Mouse (Mus musculus) hindbrain, embryonic 12.5 days (tissue): Measurements from ENCODE around the gene A130010J15Rik. TPM values are rescaled to one million over a fixed set of nuclear protein-coding genes. Genes with fewer than 3 reads are reported as not detected.
A peak's percentile ranks its signal among the peaks of the same experiment; 100 is the strongest.

Experiments
- ATAC-seq: fragments of 200-750 bp; cut with Nextera tagmentation; 2 replicates; pipeline ENCODE4 v1.8.0; 2017; ENCODE audit warnings: moderate TSS enrichment; ENCODE audit not compliant: low FRiP score
- H3K27ac ChIP-seq: fragments of 300-500 bp; sonication (generic); 2 replicates; pipeline ENCODE4 v1.5.1; 2016; ENCODE audit warnings: mild to moderate bottlenecking
- H3K27me3 ChIP-seq: fragments of 300-500 bp; sonication (generic); 2 replicates; pipeline ENCODE4 v1.6.1; 2016; ENCODE audit warnings: mild to moderate bottlenecking
- H3K36me3 ChIP-seq: fragments of 300-500 bp; sonication (generic); 2 replicates; pipeline ENCODE4 v1.6.1; 2016; ENCODE audit warnings: mild to moderate bottlenecking
- H3K4me1 ChIP-seq: fragments of 300-500 bp; sonication (generic); 2 replicates; pipeline ENCODE4 v1.6.1; 2016
- H3K4me2 ChIP-seq: fragments of 300-500 bp; sonication (generic); replicated peaks from 2 replicates; pipeline ENCODE4 v1.6.1; 2016; ENCODE audit warnings: mild to moderate bottlenecking
- H3K4me3 ChIP-seq: fragments of 300-500 bp; sonication (generic); 2 replicates; pipeline ENCODE4 v1.5.1; 2016; ENCODE audit warnings: mild to moderate bottlenecking
- H3K9ac ChIP-seq: fragments of 300-500 bp; sonication (generic); 2 replicates; pipeline ENCODE4 v1.6.1; 2016; ENCODE audit warnings: mild to moderate bottlenecking, moderate library complexity
- H3K9me3 ChIP-seq: fragments of 300-500 bp; sonication (generic); replicated peaks from 2 replicates; pipeline ENCODE4 v1.6.1; 2016; ENCODE audit warnings: mild to moderate bottlenecking
- WGBS: fragments of 180-500 bp; shearing (Covaris S2); methylation state at CpG from one replicate; pipeline ENCODE4 v1.1.7; 2016; 5-methylcytosine and 5-hydroxymethylcytosine counted together
- polyA plus RNA-seq: library from polyadenylated mRNA; unstranded; fragments of >200 nt; fragmentation: Nextera tagmentation; extraction: Ambion mirVana; gene quantifications from 2 replicates; pipeline ENCODE4 v1.2.1, GENCODE M21; 2016

Gene A130010J15Rik
- polyA plus RNA-seq, result 15.7 TPM in 2 replicates

- peaks cover 15% of the 10 kb centered on the region for H3K4me1 ChIP-seq
- H3K27me3 ChIP-seq, result no peaks in the 10 kb centered on the region; the same call in 1 of the 2 replicates
- ATAC-seq, result no peak
- no peak within 1 kb of the TSS for H3K4me3 ChIP-seq
- H3K9ac ChIP-seq, result no peak within 1 kb of the TSS
- H3K4me2 ChIP-seq, result no peak within 1 kb of the TSS
- H3K9me3 ChIP-seq, result no peaks in the 10 kb centered on the region
- H3K27ac ChIP-seq, result no peak within 1 kb of the TSS
- 99% methylated on average over 3 of the region's 3 CpGs for WGBS
- H3K36me3 ChIP-seq, result no peaks in the 10 kb centered on the region
Measured at GRCm38 (mm10) chr1:193167746-193168145, at the start of gene A130010J15Rik. Gene A130010J15Rik (plus strand): TSS chr1:193168046.

- no peak overlapping the region for H3K9ac ChIP-seq
- no peaks in the 10 kb centered on the region for H3K27me3 ChIP-seq
- H3K4me1 ChIP-seq, result no peaks in the 10 kb centered on the region
- H3K9me3 ChIP-seq, result no peaks in the 10 kb centered on the region
- H3K4me2 ChIP-seq, result no peak overlapping the region
- 98% methylated on average over 7 of the region's 7 CpGs for WGBS
- no peak overlapping the region for H3K4me3 ChIP-seq
- ATAC-seq, result no peak
- H3K27ac ChIP-seq, result no peak overlapping the region
- H3K36me3 ChIP-seq, result peaks cover 83% of the 10 kb centered on the region
Measured at GRCm38 (mm10) chr1:193122793-193123192, 45.1 kb upstream of the A130010J15Rik start.

- Histone ChIP-seq H3K9ac (no peak overlapping the region), H3K27ac (no peak overlapping the region), H3K4me1 (0 out of 2 replicates have a peak, but pooled peaks cover 4% of the 10 kb centered on the region), H3K4me3 (no peak overlapping the region), H3K36me3 (peaks cover 83% of the 10 kb centered on the region), H3K9me3 (no peaks in the 10 kb centered on the region), H3K27me3 (no peaks in the 10 kb centered on the region), H3K4me2 (no peak overlapping the region)
- ATAC-seq, result no peak
- 93% methylated on average over 6 of the region's 6 CpGs for WGBS
Measured at GRCm38 (mm10) chr1:193123290-193123689, 44.6 kb upstream of the A130010J15Rik start.

- Histone ChIP-seq H3K4me1 (peaks cover 12% of the 10 kb centered on the region), H3K27me3 (no peaks in the 10 kb centered on the region), H3K4me3 (no peak overlapping the region), H3K9me3 (no peaks in the 10 kb centered on the region), H3K27ac (no peak overlapping the region), H3K9ac (no peak overlapping the region), H3K4me2 (no peak overlapping the region), H3K36me3 (peaks cover 59% of the 10 kb centered on the region)
- WGBS, result 85% methylated on average over 4 of the region's 4 CpGs
- no peak for ATAC-seq
Measured at GRCm38 (mm10) chr1:193125835-193126234, 42.0 kb upstream of the A130010J15Rik start.

- H3K27ac ChIP-seq, result no peak overlapping the region
- no peak overlapping the region for H3K4me2 ChIP-seq
- ATAC-seq, result no peak
- H3K4me1 ChIP-seq, result peaks cover 12% of the 10 kb centered on the region
- H3K9ac ChIP-seq, result no peak overlapping the region
- no peaks in the 10 kb centered on the region for H3K9me3 ChIP-seq
- no peak overlapping the region for H3K4me3 ChIP-seq
- WGBS, result 93% methylated on average over 6 of the region's 6 CpGs
- H3K36me3 ChIP-seq, result peaks cover 37% of the 10 kb centered on the region
- no peaks in the 10 kb centered on the region for H3K27me3 ChIP-seq
Measured at GRCm38 (mm10) chr1:193128055-193128454, 39.8 kb upstream of the A130010J15Rik start.

- 27% methylated on average over 5 of the region's 5 CpGs for WGBS
- Histone ChIP-seq H3K36me3 (peaks cover 25% of the 10 kb centered on the region), H3K27me3 (no peaks in the 10 kb centered on the region), H3K9me3 (no peaks in the 10 kb centered on the region), H3K4me1 (peaks cover 12% of the 10 kb centered on the region), H3K9ac (peak overlapping the region; percentile 81), H3K27ac (no peak overlapping the region), H3K4me2 (peak overlapping the region; percentile 67), H3K4me3 (peak overlapping the region; percentile 94)
- no peak for ATAC-seq
Measured at GRCm38 (mm10) chr1:193129321-193129720, 38.5 kb upstream of the A130010J15Rik start.

- Histone ChIP-seq H3K27me3 (no peaks in the 10 kb centered on the region), H3K9me3 (no peaks in the 10 kb centered on the region), H3K4me3 (peak within 1 kb of the TSS; percentile 94), H3K36me3 (peaks cover 21% of the 10 kb centered on the region), H3K27ac (peak within 1 kb of the TSS; percentile 58), H3K9ac (peak within 1 kb of the TSS; percentile 81), H3K4me1 (peaks cover 12% of the 10 kb centered on the region), H3K4me2 (peak within 1 kb of the TSS; percentile 67)
- under 1% methylated on average over 61 of the region's 61 CpGs for WGBS
- peak; percentile 94 for ATAC-seq
Measured at GRCm38 (mm10) chr1:193129786-193130455, 37.9 kb upstream of the A130010J15Rik start, which contains the start of gene Diexf. Gene Diexf (minus strand): TSS chr1:193130272.

GRCm38 (mm10) chr1:193130456-193130825 lies 37.4 kb upstream of the A130010J15Rik start:
- peak overlapping the region; percentile 52; the same call in 1 of the 2 replicates for H3K9ac ChIP-seq
- peak; percentile 64 for ATAC-seq
- H3K4me1 ChIP-seq, result peaks cover 12% of the 10 kb centered on the region
- peaks cover 21% of the 10 kb centered on the region for H3K36me3 ChIP-seq
- 26% methylated on average over 11 of the region's 11 CpGs for WGBS
- H3K27ac ChIP-seq, result peak overlapping the region; percentile 58
- no peaks in the 10 kb centered on the region for H3K27me3 ChIP-seq
- H3K4me2 ChIP-seq, result peak overlapping the region; percentile 67
- peak overlapping the region; percentile 94 for H3K4me3 ChIP-seq
- no peaks in the 10 kb centered on the region for H3K9me3 ChIP-seq

GRCm38 (mm10) chr1:193130839-193131238 lies 37.0 kb upstream of the A130010J15Rik start:
- 0 out of 2 replicates have a peak overlapping the region, but pooled peaks have one; percentile 94 for H3K4me3 ChIP-seq
- H3K9ac ChIP-seq, result peak overlapping the region; percentile 52; the same call in 1 of the 2 replicates
- no peaks in the 10 kb centered on the region for H3K9me3 ChIP-seq
- no peaks in the 10 kb centered on the region for H3K27me3 ChIP-seq
- H3K4me2 ChIP-seq, result peak overlapping the region; percentile 67
- H3K4me1 ChIP-seq, result peaks cover 12% of the 10 kb centered on the region
- H3K27ac ChIP-seq, result 0 out of 2 replicates have a peak overlapping the region, but pooled peaks have one; percentile 58
- peaks cover 21% of the 10 kb centered on the region for H3K36me3 ChIP-seq
- WGBS, result 87% methylated on average over 8 of the region's 8 CpGs
- ATAC-seq, result peak; percentile 30

GRCm38 (mm10) chr1:193131311-193131948 lies 36.4 kb upstream of the A130010J15Rik start:
- Histone ChIP-seq H3K9me3 (no peaks in the 10 kb centered on the region), H3K9ac (no peak overlapping the region), H3K4me3 (no peak overlapping the region), H3K4me1 (peaks cover 12% of the 10 kb centered on the region), H3K4me2 (no peak overlapping the region), H3K27ac (no peak overlapping the region), H3K36me3 (peaks cover 19% of the 10 kb centered on the region), H3K27me3 (no peaks in the 10 kb centered on the region)
- whole genome bisulfite sequencing, result 85% methylated on average over 6 of the region's 6 CpGs
- ATAC-seq, result no peak

GRCm38 (mm10) chr1:193132385-193132784 lies 35.5 kb upstream of the A130010J15Rik start:
- Histone ChIP-seq H3K9me3 (no peaks in the 10 kb centered on the region), H3K4me3 (no peak overlapping the region), H3K4me1 (peaks cover 12% of the 10 kb centered on the region), H3K36me3 (peaks cover 9% of the 10 kb centered on the region), H3K9ac (no peak overlapping the region), H3K27ac (no peak overlapping the region), H3K27me3 (peaks cover 2% of the 10 kb centered on the region; the same call in 1 of the 2 replicates), H3K4me2 (no peak overlapping the region)
- ATAC-seq, result no peak

GRCm38 (mm10) chr1:193133726-193134125 lies 34.1 kb upstream of the A130010J15Rik start:
- WGBS, result 87% methylated on average over 1 of the region's 1 CpGs
- Histone ChIP-seq H3K4me1 (peaks cover 11% of the 10 kb centered on the region), H3K4me3 (no peak overlapping the region), H3K9me3 (no peaks in the 10 kb centered on the region), H3K4me2 (no peak overlapping the region), H3K27ac (no peak overlapping the region), H3K27me3 (peaks cover 6% of the 10 kb centered on the region; the same call in 1 of the 2 replicates), H3K36me3 (no peaks in the 10 kb centered on the region), H3K9ac (no peak overlapping the region)
- ATAC-seq, result no peak
